ENCODE assay signal across 18 mouse cellular contexts in genomic region chr10:42122768-42123635, GRCm38 (mm10).
DNase-seq lines count a peak whose midpoint lies in the region; ATAC-seq and TF ChIP-seq lines count a peak whose summit lies in the region.
"Had no signal": no experiment of that assay in that cellular context is flagged by ENCODE, and none has a peak within 500 bp of the region (broad histone marks: within the 10 kb centered on the region; RNA-seq: fewer than 3 reads in every experiment).

No protein-coding gene starts in this region.

- H3K4me3 ChIP-seq in heart, adult 2 months, result no peak overlapping the region
- no peak overlapping the region for H3K4me3 ChIP-seq in thymus, adult 2 months (ENCODE audit: control insufficient read depth, insufficient read depth, low read length)
- no peak overlapping the region for H3K4me3 ChIP-seq in limb, embryonic 11.5 days (ENCODE audit: low read depth, low read length)
- no peak overlapping the region for H3K4me3 ChIP-seq in stomach, postnatal 0 days (ENCODE audit: low read depth, low read length)
- H3K4me3 ChIP-seq: hindbrain, embryonic 15.5 days; neural tube, embryonic 12.5 days had no signal

- H3K4me2 ChIP-seq in limb, embryonic 11.5 days (ENCODE audit: low read depth, severe bottlenecking), result no peak overlapping the region
- no peak overlapping the region for H3K4me2 ChIP-seq in stomach, postnatal 0 days (replicated peaks; ENCODE audit: low read depth)
- H3K4me2 ChIP-seq: hindbrain, embryonic 15.5 days; neural tube, embryonic 12.5 days had no signal

- TF ChIP-seq POLR2A in heart, adult 2 months (IDR thresholded peaks at IDR 0.05; ENCODE audit: insufficient read depth, low read depth, low read length), result no peak
- TF ChIP-seq POLR2A in thymus, adult 2 months (IDR thresholded peaks at IDR 0.05; ENCODE audit: control insufficient read depth, extremely low read depth, insufficient read depth, low read length, poor library complexity), result no peak

- intact Hi-C loops in heart, adult 2 months (cut with DNase I), result no loop called here

- TF ChIP-seq EP300 in heart, adult 2 months (IDR thresholded peaks at IDR 0.05; ENCODE audit: insufficient read depth, low read depth, low read length), result no peak
- TF ChIP-seq EP300 in stomach, postnatal 0 days (optimal IDR thresholded peaks at IDR 0.05), result no peak

- peaks cover 2% of the 10 kb centered on the region; the same call in 1 of the 2 replicates for H3K4me1 ChIP-seq in heart, adult 2 months (ENCODE audit: control insufficient read depth, insufficient read depth, low read length)
- H3K4me1 ChIP-seq in thymus, adult 2 months (replicated peaks; ENCODE audit: control insufficient read depth, insufficient read depth, low read length), result peaks cover 3% of the 10 kb centered on the region; the same call in 1 of the 2 replicates
- peaks cover 12% of the 10 kb centered on the region for H3K4me1 ChIP-seq in limb, embryonic 11.5 days (ENCODE audit: control insufficient read depth, insufficient read depth, low read length)
- H3K4me1 ChIP-seq in stomach, postnatal 0 days (replicated peaks; ENCODE audit: control insufficient read depth, insufficient read depth), result no peaks in the 10 kb centered on the region
- H3K4me1 ChIP-seq: hindbrain, embryonic 15.5 days; neural tube, embryonic 12.5 days had no signal

- DNase-seq in heart, adult 2 months, result no peak
- no peak for DNase-seq in heart, postnatal 4 days
- DNase-seq in thymus, adult 2 months, result no peak
- DNase-seq in thymus, postnatal 36 days, result no peak
- DNase-seq in limb, embryonic 11.5 days (ENCODE audit: low spot score), result no peak
- no peak for DNase-seq in stomach, postnatal 0 days (ENCODE audit: low spot score)
- no peak for DNase-seq in spleen, postnatal 10 days (ENCODE audit: low spot score in 2 of 2)
- no peak for DNase-seq in adrenal gland, adult 8-10 months
- DNase-seq: adrenal gland, postnatal 36 days; cerebellum, postnatal 25 days; forebrain, postnatal 0 days; gastrocnemius, postnatal 14 days; kidney, adult 9 months; liver, postnatal 0 days; retina, postnatal 1 day; thymus, adult 18-20 months had no signal

- H3K9ac ChIP-seq in heart, adult 2 months (ENCODE audit: low read depth, low read length), result no peak overlapping the region
- no peak overlapping the region for H3K9ac ChIP-seq in limb, embryonic 11.5 days (ENCODE audit: low read length)
- H3K9ac ChIP-seq in stomach, postnatal 0 days (ENCODE audit: low read length), result no peak overlapping the region
- H3K9ac ChIP-seq: forebrain, postnatal 0 days; hindbrain, embryonic 15.5 days; liver, postnatal 0 days; neural tube, embryonic 12.5 days had no signal

- no peaks in the 10 kb centered on the region for H3K36me3 ChIP-seq in heart, adult 2 months (ENCODE audit: control insufficient read depth, insufficient read depth, low read length)
- no peaks in the 10 kb centered on the region for H3K36me3 ChIP-seq in thymus, adult 2 months (ENCODE audit: control insufficient read depth, insufficient read depth, low read length)
- H3K36me3 ChIP-seq in limb, embryonic 11.5 days (ENCODE audit: control insufficient read depth, insufficient read depth, low read length), result no peaks in the 10 kb centered on the region
- H3K36me3 ChIP-seq in stomach, postnatal 0 days (ENCODE audit: control insufficient read depth, insufficient read depth, low read length), result no peaks in the 10 kb centered on the region
- H3K36me3 ChIP-seq: hindbrain, embryonic 15.5 days; neural tube, embryonic 12.5 days had no signal

- TF ChIP-seq CTCF in heart, adult 2 months (IDR thresholded peaks at IDR 0.05), result no peak
- TF ChIP-seq CTCF in thymus, adult 2 months (IDR thresholded peaks at IDR 0.05; ENCODE audit: borderline replicate concordance, control insufficient read depth, extremely low read depth, insufficient read depth, low read length, poor library complexity), result no peak
- no peak for TF ChIP-seq CTCF in stomach, postnatal 0 days (IDR thresholded peaks at IDR 0.05; ENCODE audit: low read depth)

- 33% methylated on average over 7 of the region's 7 CpGs for WGBS in heart, adult 2 months
- 53% methylated on average over 7 of the region's 7 CpGs for WGBS in thymus, adult 2 months
- WGBS in limb, embryonic 11.5 days, result 49% methylated on average over 7 of the region's 7 CpGs
- 43% methylated on average over 7 of the region's 7 CpGs for WGBS in stomach, postnatal 0 days

- no peaks in the 10 kb centered on the region for H3K9me3 ChIP-seq in limb, embryonic 11.5 days (ENCODE audit: control insufficient read depth, low read length)
- no peaks in the 10 kb centered on the region for H3K9me3 ChIP-seq in stomach, postnatal 0 days (ENCODE audit: control insufficient read depth, low read length)
- H3K9me3 ChIP-seq: hindbrain, embryonic 15.5 days; neural tube, embryonic 12.5 days had no signal

- H3K27me3 ChIP-seq in heart, adult 2 months (ENCODE audit: control insufficient read depth, insufficient read depth, low read length), result no peaks in the 10 kb centered on the region
- no peaks in the 10 kb centered on the region for H3K27me3 ChIP-seq in thymus, adult 2 months (ENCODE audit: control insufficient read depth, insufficient read depth, low read length)
- H3K27me3 ChIP-seq in limb, embryonic 11.5 days (ENCODE audit: control insufficient read depth, insufficient read depth, low read length), result no peaks in the 10 kb centered on the region
- no peaks in the 10 kb centered on the region; the same call in 1 of the 2 replicates for H3K27me3 ChIP-seq in stomach, postnatal 0 days (ENCODE audit: control insufficient read depth, insufficient read depth, low read length)
- H3K27me3 ChIP-seq: hindbrain, embryonic 15.5 days; neural tube, embryonic 12.5 days had no signal

- H3K79me2 ChIP-seq in heart, adult 2 months (replicated peaks; ENCODE audit: control insufficient read depth, insufficient read depth, low read length), result no peaks in the 10 kb centered on the region

- ATAC-seq in limb, embryonic 11.5 days (ENCODE audit: insufficient number of reproducible peaks, low FRiP score, low TSS enrichment, low read depth), result 0 out of 2 replicates have a peak, but pooled peaks have one; percentile 21
- ATAC-seq in stomach, postnatal 0 days (ENCODE audit: low FRiP score, low TSS enrichment), result no peak
- ATAC-seq: forebrain, postnatal 0 days; liver, postnatal 0 days had no signal

- peak overlapping the region; percentile 17; the same call in 1 of the 2 replicates for H3K27ac ChIP-seq in heart, adult 2 months
- peak overlapping the region; percentile 49; the same call in 1 of the 2 replicates for H3K27ac ChIP-seq in thymus, adult 2 months (ENCODE audit: control insufficient read depth, insufficient read depth, low read length)
- H3K27ac ChIP-seq in limb, embryonic 11.5 days (replicated peaks; ENCODE audit: low read depth, low read length), result peak overlapping the region; percentile 30; the same call in 1 of the 2 replicates
- peak overlapping the region; percentile 53; the same call in 1 of the 2 replicates for H3K27ac ChIP-seq in stomach, postnatal 0 days (replicated peaks)
- H3K27ac ChIP-seq: hindbrain, embryonic 15.5 days; neural tube, embryonic 12.5 days had no signal
